Mouse (Mus musculus) heart, embryonic 13.5 days (tissue): Measurements from ENCODE around the gene Igsf11. TPM values are rescaled to one million over a fixed set of nuclear protein-coding genes. Genes with fewer than 3 reads are reported as not detected.

ENCODE experiments used
- ATAC-seq: fragments of 200-750 bp; cut with Nextera tagmentation; 2 replicates; pipeline ENCODE4 v1.8.0; 2017; ENCODE audit warnings: moderate TSS enrichment; ENCODE audit not compliant: insufficient number of reproducible peaks, low FRiP score, low TSS enrichment; ENCODE audit errors: extremely low read depth
- H3K27ac ChIP-seq: fragments of 300-500 bp; sonication (generic); replicated peaks from 2 replicates; pipeline ENCODE4 v1.5.1; 2015; ENCODE audit warnings: moderate library complexity, mild to moderate bottlenecking, inconsistent platforms
- H3K27me3 ChIP-seq: fragments of 300-500 bp; sonication (generic); replicated peaks from 2 replicates; pipeline ENCODE4 v1.6.1; 2015; ENCODE audit warnings: mild to moderate bottlenecking, inconsistent platforms
- H3K36me3 ChIP-seq: fragments of 300-500 bp; sonication (generic); 2 replicates; pipeline ENCODE4 v1.6.1; 2015; ENCODE audit warnings: mild to moderate bottlenecking, inconsistent platforms
- H3K4me1 ChIP-seq: fragments of 300-500 bp; sonication (generic); 2 replicates; pipeline ENCODE4 v1.6.1; 2015; ENCODE audit warnings: inconsistent platforms
- H3K4me2 ChIP-seq: fragments of 300-500 bp; sonication (generic); 2 replicates; pipeline ENCODE4 v1.6.1; 2015; ENCODE audit warnings: inconsistent platforms, mild to moderate bottlenecking, moderate library complexity
- H3K4me3 ChIP-seq: fragments of 300-500 bp; sonication (generic); 2 replicates; pipeline ENCODE4 v1.5.1; 2015; ENCODE audit warnings: moderate library complexity, mild to moderate bottlenecking, inconsistent platforms
- H3K9ac ChIP-seq: fragments of 300-500 bp; sonication (generic); 2 replicates; pipeline ENCODE4 v1.6.1; 2015; ENCODE audit warnings: inconsistent platforms, mild to moderate bottlenecking, moderate library complexity
- H3K9me3 ChIP-seq: fragments of 300-500 bp; sonication (generic); 2 replicates; pipeline ENCODE4 v1.6.1; 2016; ENCODE audit warnings: inconsistent platforms
- WGBS: fragments of 180-500 bp; shearing (Covaris S2); methylation state at CpG from one replicate; pipeline ENCODE4 v1.1.7; 2015; ENCODE audit warnings: mixed read lengths; 5-methylcytosine and 5-hydroxymethylcytosine counted together
- polyA plus RNA-seq: library from polyadenylated mRNA; unstranded; fragments of >200 nt; fragmentation: Nextera tagmentation; extraction: Ambion mirVana; gene quantifications from 2 replicates; pipeline ENCODE4 v1.2.1, GENCODE M21; 2015

Igsf11 gene
- polyA plus RNA-seq, 1 experiment from 2014 or later, result 0.27 TPM

- Histone ChIP-seq H3K27me3 (no peaks in the 10 kb centered on the region), H3K36me3 (no peaks in the 10 kb centered on the region), H3K9ac (no peak overlapping the region), H3K27ac (no peak overlapping the region), H3K9me3 (no peaks in the 10 kb centered on the region), H3K4me2 (no peak overlapping the region), H3K4me1 (peaks cover 7% of the 10 kb centered on the region), H3K4me3 (no peak overlapping the region)
- WGBS, result 61% methylated on average over 3 of the region's 3 CpGs
- ATAC-seq, result no peak
These were observed 92.9 kb downstream of the Igsf11 start for GRCm38 (mm10) chr16:38985411-38985810.

- no peaks in the 10 kb centered on the region for H3K9me3 ChIP-seq
- no peak overlapping the region for H3K27ac ChIP-seq
- no peaks in the 10 kb centered on the region for H3K27me3 ChIP-seq
- 62% methylated on average over 2 of the region's 2 CpGs for WGBS
- no peaks in the 10 kb centered on the region for H3K36me3 ChIP-seq
- no peak for ATAC-seq
- no peak overlapping the region for H3K9ac ChIP-seq
- H3K4me3 ChIP-seq, result no peak overlapping the region
- H3K4me1 ChIP-seq, result peaks cover 4% of the 10 kb centered on the region
- no peak overlapping the region for H3K4me2 ChIP-seq
These were observed 93.9 kb downstream of the Igsf11 start for GRCm38 (mm10) chr16:38986410-38986809.

- Histone ChIP-seq H3K36me3 (no peaks in the 10 kb centered on the region), H3K9ac (no peak overlapping the region), H3K4me2 (no peak overlapping the region), H3K4me3 (no peak overlapping the region), H3K9me3 (no peaks in the 10 kb centered on the region), H3K4me1 (no peaks in the 10 kb centered on the region), H3K27me3 (no peaks in the 10 kb centered on the region), H3K27ac (no peak overlapping the region)
- no peak for ATAC-seq
- 70% methylated on average over 7 of the region's 7 CpGs for WGBS
These were observed 101.2 kb downstream of the Igsf11 start for GRCm38 (mm10) chr16:38993711-38994110.

GRCm38 (mm10) chr16:38998496-38999258, 106.2 kb downstream of the Igsf11 start:
- ATAC-seq, result no peak
- WGBS, result 78% methylated on average over 6 of the region's 6 CpGs
- no peaks in the 10 kb centered on the region for H3K27me3 ChIP-seq

GRCm38 (mm10) chr16:38999298-38999697, 106.8 kb downstream of the Igsf11 start:
- H3K4me1 ChIP-seq, result no peaks in the 10 kb centered on the region
- H3K4me2 ChIP-seq, result no peak overlapping the region
- no peak overlapping the region for H3K27ac ChIP-seq
- H3K9ac ChIP-seq, result no peak overlapping the region
- H3K27me3 ChIP-seq, result no peaks in the 10 kb centered on the region
- no peaks in the 10 kb centered on the region for H3K36me3 ChIP-seq
- no peak for ATAC-seq
- H3K4me3 ChIP-seq, result no peak overlapping the region
- H3K9me3 ChIP-seq, result no peaks in the 10 kb centered on the region

More at GRCm38 (mm10) chr16:38998496-38999258, 106.2 kb downstream of the Igsf11 start:
- Histone ChIP-seq H3K9me3 (no peaks in the 10 kb centered on the region), H3K4me2 (no peak overlapping the region), H3K36me3 (no peaks in the 10 kb centered on the region), H3K4me1 (no peaks in the 10 kb centered on the region), H3K27ac (no peak overlapping the region), H3K4me3 (no peak overlapping the region), H3K9ac (no peak overlapping the region)

- no peaks in the 10 kb centered on the region for H3K27me3 ChIP-seq
- H3K9ac ChIP-seq, result no peak overlapping the region
- WGBS, result 75% methylated on average over 7 of the region's 7 CpGs
- peaks cover 2% of the 10 kb centered on the region; the same call in 1 of the 2 replicates for H3K4me1 ChIP-seq
- H3K4me3 ChIP-seq, result no peak overlapping the region
- no peak for ATAC-seq
- H3K36me3 ChIP-seq, result no peaks in the 10 kb centered on the region
- no peak overlapping the region for H3K4me2 ChIP-seq
- no peaks in the 10 kb centered on the region for H3K9me3 ChIP-seq
- no peak overlapping the region for H3K27ac ChIP-seq
These were observed 114.5 kb downstream of the Igsf11 start for GRCm38 (mm10) chr16:39006978-39007377.

- no peak for ATAC-seq
- WGBS, result 65% methylated on average over 2 of the region's 2 CpGs
- H3K9ac ChIP-seq, result no peak overlapping the region
- H3K4me3 ChIP-seq, result no peak overlapping the region
- no peak overlapping the region for H3K4me2 ChIP-seq
- H3K27me3 ChIP-seq, result no peaks in the 10 kb centered on the region
- no peaks in the 10 kb centered on the region for H3K9me3 ChIP-seq
- H3K36me3 ChIP-seq, result no peaks in the 10 kb centered on the region
- no peak overlapping the region for H3K27ac ChIP-seq
- no peaks in the 10 kb centered on the region for H3K4me1 ChIP-seq
These were observed 127.0 kb downstream of the Igsf11 start for GRCm38 (mm10) chr16:39019449-39019848.

GRCm38 (mm10) chr16:39025989-39026736, 133.7 kb downstream of the Igsf11 start:
- no peak overlapping the region for H3K4me2 ChIP-seq
- H3K4me3 ChIP-seq, result no peak overlapping the region
- H3K27me3 ChIP-seq, result no peaks in the 10 kb centered on the region
- no peaks in the 10 kb centered on the region for H3K9me3 ChIP-seq
- H3K9ac ChIP-seq, result no peak overlapping the region
- no peaks in the 10 kb centered on the region for H3K4me1 ChIP-seq
- 74% methylated on average over 8 of the region's 8 CpGs for WGBS
- no peaks in the 10 kb centered on the region for H3K36me3 ChIP-seq
- H3K27ac ChIP-seq, result no peak overlapping the region
- no peak for ATAC-seq

- Histone ChIP-seq H3K27me3 (no peaks in the 10 kb centered on the region), H3K9ac (no peak overlapping the region), H3K27ac (no peak overlapping the region), H3K36me3 (no peaks in the 10 kb centered on the region), H3K4me3 (no peak overlapping the region), H3K4me1 (no peaks in the 10 kb centered on the region), H3K9me3 (no peaks in the 10 kb centered on the region), H3K4me2 (no peak overlapping the region)
- no peak for ATAC-seq
- WGBS, result 67% methylated on average over 2 of the region's 2 CpGs
These were observed 138.9 kb downstream of the Igsf11 start for GRCm38 (mm10) chr16:39031350-39031749.

- no peak overlapping the region for H3K4me2 ChIP-seq
- whole genome bisulfite sequencing, result 53% methylated on average over 4 of the region's 4 CpGs
- H3K4me1 ChIP-seq, result no peaks in the 10 kb centered on the region
- H3K27me3 ChIP-seq, result no peaks in the 10 kb centered on the region
- no peaks in the 10 kb centered on the region for H3K36me3 ChIP-seq
- no peak overlapping the region for H3K4me3 ChIP-seq
- H3K9ac ChIP-seq, result no peak overlapping the region
- H3K27ac ChIP-seq, result no peak overlapping the region
- H3K9me3 ChIP-seq, result no peaks in the 10 kb centered on the region
- ATAC-seq, result no peak
These were observed 144.8 kb downstream of the Igsf11 start for GRCm38 (mm10) chr16:39037257-39037656.

GRCm38 (mm10) chr16:39044381-39044780, 151.9 kb downstream of the Igsf11 start:
- 65% methylated on average over 5 of the region's 5 CpGs for WGBS
- Histone ChIP-seq H3K27me3 (0 out of 2 replicates have a peak, but pooled peaks cover 11% of the 10 kb centered on the region), H3K4me2 (no peak overlapping the region)

More at GRCm38 (mm10) chr16:39044381-39044780, 151.9 kb downstream of the Igsf11 start:
- Histone ChIP-seq H3K9me3 (no peaks in the 10 kb centered on the region), H3K36me3 (no peaks in the 10 kb centered on the region), H3K27ac (no peak overlapping the region), H3K4me3 (no peak overlapping the region), H3K9ac (no peak overlapping the region), H3K4me1 (no peaks in the 10 kb centered on the region)
- no peak for ATAC-seq
